Mouse (Mus musculus) megakaryocyte, adult 5-6 weeks (primary cell): ENCODE results near the gene Impg1. TPM values are rescaled to one million over a fixed set of nuclear protein-coding genes. Genes with fewer than 3 reads are reported as not detected.
"Not testable (repeated sequence)": the region's sequence is repeated elsewhere in the genome, so short reads cannot be mapped to it uniquely, and the experiment has no call there.

Source experiments
- ATAC-seq: 2 replicates; pipeline ENCODE4 v1.8.0; 2016; ENCODE audit warnings: mild to moderate bottlenecking, inconsistent platforms; ENCODE audit not compliant: poor library complexity, severe bottlenecking
- total RNA-seq, 2 experiments: library from RNA; stranded (forward) in 1 of 2; stranded (reverse) in 1 of 2; fragments of 153-499, 151-499 nt in 1 of 2; fragments of 221-1000, 200-1000 nt in 1 of 2; gene quantifications; 2 replicates each; pipeline versions ENCODE4 v1.2.3 to v1.2.4; 2015 to 2017

Impg1 gene
- total RNA-seq, 2 experiments from 2014 or later = 0.04 TPM; not detected in 1

DNA sequence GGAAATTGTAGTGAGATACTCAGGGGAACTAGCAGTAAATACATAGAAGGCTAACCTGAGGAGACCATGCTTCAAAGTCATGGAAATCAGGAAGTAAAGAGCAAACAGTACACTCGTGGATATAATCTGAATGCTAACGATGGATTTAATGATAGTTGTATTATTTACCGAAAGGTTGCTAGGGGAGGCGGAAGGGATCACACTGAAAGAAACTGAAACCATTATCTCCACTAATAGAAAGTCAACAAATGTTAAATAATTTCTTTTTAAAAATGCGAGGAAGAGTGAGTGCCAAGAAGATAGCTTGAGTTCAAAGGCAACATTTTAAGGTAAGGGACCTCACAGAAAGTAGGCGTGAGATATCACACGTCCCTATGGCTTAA, 114.0 kb downstream of the Impg1 start:
- ATAC-seq = no peak

DNA sequence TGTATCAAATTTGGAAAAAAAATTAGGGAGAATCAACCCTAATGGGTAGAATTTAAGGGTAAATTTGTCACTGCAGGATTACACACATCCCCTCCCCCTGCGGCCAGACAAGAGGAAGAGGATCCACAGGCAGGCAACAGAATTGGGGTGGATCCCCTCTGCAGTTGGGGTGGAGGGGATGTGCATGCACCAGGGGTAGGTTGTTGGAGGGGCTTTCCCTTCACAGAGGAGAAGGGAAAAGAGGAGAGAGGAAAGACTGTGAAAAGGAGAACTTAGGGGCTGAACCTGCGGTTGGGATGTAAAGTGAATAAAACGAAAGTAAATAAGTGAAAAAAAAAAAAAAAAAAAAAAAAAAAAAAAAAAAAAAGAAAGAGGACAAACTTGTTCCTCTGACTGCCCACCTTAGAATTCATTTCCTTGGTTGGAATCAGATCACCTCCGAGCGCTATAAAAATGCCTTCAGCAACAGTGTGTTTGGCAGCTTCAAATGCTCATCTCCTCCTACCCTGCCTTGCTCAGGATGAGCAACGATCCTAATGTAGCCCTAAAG, 120.8 kb downstream of the Impg1 start:
- ATAC-seq = peak; percentile 60

GRCm38 (mm10) chr9:80342520-80342919, 122.8 kb downstream of the Impg1 start:
- no peak for ATAC-seq

DNA sequence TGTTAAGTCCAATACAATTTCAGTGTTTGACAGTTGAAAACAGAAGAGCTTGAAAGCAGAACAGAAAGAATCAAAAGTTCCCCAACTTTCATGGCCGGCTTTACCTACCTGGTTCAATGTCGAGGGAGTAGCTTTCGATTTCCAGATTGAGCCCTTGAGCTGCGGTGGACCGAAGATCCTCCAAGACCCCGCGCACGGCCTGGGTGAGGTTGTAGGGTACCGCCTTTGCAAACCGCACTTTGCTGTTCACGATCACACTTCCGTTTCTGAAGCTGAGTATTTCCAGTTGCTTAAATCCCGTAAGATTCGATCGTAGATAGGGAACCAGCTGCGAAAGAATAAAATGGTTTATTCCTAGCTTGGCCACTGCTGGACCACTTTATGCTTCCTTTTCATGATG, 123.5 kb downstream of the Impg1 start:
- ATAC-seq = peak; percentile 39

DNA sequence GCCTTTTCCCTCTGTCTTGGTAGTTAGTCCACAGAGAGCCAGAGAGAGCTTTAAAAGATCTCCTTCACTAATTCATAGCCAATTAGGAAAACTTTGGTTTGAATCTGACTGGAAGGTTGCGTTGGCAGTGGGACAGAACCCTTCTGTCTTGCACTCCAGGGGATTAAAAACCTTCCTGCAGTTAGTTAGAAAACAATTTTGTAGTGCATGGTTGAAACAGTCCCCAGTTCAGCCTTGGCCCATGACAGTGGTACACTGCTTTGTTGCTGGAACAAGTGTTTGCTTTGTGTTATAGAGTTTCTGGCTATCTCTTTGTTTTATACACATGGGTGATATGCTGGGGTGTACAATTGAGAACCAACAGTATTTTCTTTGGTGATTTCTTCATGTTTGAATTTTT, 124.4 kb downstream of the Impg1 start:
- no peak for ATAC-seq

- ATAC-seq = no peak
Measured at GRCm38 (mm10) chr9:80338026-80338425, 127.3 kb downstream of the Impg1 start.

DNA sequence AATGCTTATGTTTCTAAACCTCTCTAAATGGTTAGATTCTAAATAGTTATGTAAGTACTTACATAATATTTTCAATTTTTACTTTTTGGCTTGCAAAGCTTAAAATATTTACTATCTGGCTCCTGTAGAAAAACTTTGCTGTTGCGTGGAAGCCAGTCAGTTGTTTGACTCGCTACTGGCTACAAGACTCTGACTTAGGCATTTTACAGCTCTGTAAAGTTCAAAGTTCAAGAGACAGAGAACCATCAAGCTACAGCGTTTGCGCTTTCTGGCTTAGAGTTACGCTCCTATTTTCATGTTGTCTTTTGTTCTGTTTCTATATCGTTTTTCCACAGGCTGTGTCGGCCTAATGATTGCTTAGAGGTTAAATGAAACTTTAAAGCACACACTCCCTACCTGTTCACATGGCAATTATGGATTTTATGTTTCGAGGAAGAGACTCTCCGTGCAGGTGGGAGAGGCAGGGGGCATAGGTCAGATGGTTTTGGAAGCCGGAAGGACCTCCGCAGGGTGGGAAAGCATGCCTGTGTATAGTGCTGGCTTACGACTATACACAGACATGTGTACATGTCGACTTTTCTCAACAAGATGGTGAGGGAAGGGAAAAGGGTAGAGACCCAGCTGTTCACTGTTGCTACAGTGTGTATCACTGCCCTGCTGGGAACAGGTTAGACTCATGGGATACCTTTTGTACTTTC, 129.5 kb downstream of the Impg1 start:
- ATAC-seq = no peak

- ATAC-seq = no peak
Measured at GRCm38 (mm10) chr9:80333998-80334605, 131.2 kb downstream of the Impg1 start.

- no peak for ATAC-seq
Measured at GRCm38 (mm10) chr9:80333466-80333865, 131.8 kb downstream of the Impg1 start.

GRCm38 (mm10) chr9:80332153-80332552, 133.1 kb downstream of the Impg1 start:
- peak; percentile 74 for ATAC-seq

DNA sequence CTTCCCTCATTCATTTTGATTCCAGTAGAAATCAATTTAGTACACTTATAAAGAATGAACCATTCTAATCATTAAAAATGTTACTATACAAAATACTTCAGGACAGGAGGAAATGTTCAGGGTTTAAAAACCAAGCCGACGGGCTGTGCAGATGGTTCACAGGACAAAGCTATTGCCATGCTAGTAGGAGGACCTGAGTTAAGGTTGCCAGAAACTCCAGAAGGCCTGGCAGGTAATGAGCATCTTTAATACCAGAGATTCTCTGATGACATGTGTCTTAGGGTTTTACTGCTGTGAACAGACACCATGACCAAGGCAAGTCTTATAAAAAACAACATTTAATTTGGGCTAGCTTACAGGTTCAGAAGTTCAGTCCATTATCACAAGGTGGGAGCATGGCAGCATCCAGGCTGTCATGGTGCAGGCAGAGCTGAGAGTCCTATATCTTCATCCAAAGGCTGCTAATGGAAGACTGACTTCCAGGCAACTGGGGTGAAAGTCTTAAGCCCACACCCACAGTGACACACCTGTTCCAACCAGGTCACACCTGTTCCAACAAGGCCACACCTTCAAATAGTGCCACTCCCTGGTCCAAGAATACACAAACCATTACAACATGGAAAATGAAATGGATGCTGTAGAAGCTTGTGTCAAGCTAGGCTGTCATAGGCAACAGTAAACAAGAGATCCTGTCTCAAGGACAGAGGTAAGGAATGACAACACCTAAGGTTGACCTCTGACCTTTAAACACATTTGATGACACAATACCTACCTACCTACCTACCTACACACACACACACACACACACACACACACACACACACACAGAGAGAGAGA, 144.0 kb downstream of the Impg1 start:
- not testable (repeated sequence) for ATAC-seq

- peak; percentile 82 for ATAC-seq
Measured at GRCm38 (mm10) chr9:80318027-80318426, 147.3 kb downstream of the Impg1 start.

DNA sequence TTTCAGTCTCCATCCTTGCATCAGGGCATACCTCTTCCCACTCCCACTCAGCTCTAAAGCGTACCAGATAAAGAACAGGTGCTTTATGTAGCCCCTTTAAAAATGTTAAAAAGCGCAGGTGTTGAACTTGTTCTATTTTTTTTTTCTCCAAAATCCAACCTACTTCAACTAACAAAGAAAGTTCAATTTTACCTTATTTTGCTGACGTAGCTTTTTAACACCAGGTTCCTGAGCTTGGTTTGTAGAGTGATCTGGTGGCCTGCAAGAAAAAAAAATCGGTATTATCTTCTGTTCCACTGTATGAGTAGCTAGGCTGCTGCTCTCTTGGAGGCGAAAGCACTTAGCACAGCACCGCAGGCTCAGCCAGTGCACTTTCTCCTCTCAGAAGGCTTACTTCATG, 149.4 kb downstream of the Impg1 start:
- no peak for ATAC-seq

DNA sequence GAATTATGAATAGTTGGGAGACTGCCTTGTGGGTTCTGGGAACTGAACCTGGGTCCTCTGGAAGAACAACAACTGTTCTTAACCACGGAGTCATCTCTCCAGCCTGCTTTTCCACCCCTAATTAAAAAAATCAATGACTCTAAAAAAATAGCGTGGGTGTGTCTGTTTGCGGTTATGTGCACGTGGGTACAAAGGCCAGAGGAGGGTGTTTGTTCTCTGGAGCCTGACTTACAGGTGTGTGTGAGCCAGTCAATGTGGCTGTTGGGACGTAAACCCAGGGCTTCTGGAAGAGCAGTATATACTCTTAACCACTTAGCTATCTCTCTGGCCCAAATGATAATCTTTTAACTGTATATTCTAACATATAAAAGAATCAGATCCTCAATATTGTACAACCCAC, 151.7 kb downstream of the Impg1 start:
- ATAC-seq = no peak

DNA sequence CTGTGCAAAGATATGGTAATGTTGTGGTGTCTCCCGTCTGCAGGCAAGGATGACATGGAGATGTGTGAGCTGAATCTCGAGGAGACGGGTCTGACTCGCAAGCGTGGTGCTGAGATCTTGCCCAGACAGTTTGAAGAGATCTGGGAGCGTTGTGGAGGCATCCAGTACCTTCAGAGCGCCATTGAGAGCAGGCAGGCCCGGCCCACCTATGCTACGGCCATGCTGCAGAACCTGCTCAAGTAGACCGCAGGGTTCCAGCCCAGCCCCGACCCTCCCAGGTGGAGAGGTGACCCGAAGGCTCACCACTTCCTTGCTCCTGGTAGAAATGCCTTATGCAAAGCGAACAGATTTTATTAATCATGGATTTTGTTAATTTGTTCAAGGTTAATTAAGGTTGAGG, 157.7 kb downstream of the Impg1 start:
- ATAC-seq = no peak

DNA sequence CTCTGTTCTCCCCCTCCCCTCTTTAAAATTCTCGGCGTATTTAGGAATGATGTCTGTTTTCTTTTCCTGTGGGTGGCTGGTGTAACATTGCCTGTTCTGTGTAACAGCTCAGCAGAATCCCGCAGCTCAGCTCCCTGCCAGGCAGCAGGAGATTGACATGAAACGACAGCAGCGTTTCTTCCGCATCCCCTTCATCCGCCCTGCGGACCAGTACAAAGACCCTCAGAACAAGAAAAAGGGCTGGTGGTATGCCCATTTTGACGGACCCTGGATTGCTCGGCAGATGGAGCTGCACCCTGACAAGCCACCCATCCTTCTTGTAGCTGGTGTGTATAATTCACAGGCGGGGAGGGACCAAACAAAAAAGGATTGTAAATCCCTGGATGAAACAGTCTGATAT, 158.4 kb downstream of the Impg1 start:
- no peak for ATAC-seq

- no peak for ATAC-seq
Measured at GRCm38 (mm10) chr9:80306390-80306789, 158.9 kb downstream of the Impg1 start.

DNA sequence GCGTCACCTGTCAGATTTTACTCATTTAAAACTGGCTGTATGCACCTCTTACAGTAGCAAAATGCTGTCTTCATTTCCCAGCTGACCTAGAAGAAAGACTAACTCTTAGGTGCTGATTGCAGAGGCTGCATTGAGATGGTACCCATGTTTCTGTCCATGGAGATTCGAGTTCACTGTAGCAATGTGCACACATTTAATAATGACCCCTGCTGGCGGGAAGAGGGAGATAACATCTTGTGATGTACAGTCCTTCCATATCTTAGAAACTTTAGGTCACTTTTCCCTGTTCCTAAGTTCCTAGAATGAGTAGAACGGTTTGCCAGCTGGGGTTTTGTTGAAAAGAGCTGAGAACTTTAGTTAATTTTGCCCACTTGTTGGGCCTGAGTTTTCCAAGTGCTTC, 161.8 kb downstream of the Impg1 start:
- no peak for ATAC-seq

GRCm38 (mm10) chr9:80299031-80299430, 166.2 kb downstream of the Impg1 start:
- no peak for ATAC-seq

DNA sequence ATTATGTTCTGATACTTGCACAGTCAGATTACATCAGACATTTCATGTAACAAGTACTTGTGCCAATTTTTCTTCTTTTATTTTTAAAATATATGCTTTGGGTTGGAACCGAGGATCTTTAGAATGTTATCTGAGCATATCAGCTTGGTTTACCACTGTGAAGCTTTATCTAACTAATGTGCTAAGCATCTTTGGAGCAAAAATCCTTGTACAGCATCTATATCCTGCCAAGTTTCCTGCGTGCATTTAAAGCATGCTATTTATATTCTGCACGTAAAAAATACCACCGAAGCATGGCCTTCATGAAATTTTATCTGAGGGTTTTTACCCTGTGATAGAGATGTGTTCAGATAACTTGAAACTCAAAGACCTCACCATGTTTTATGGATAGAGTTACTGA, 169.2 kb downstream of the Impg1 start:
- ATAC-seq = no peak

GRCm38 (mm10) chr9:80293056-80293584, 172.2 kb downstream of the Impg1 start:
- peak; percentile 47 for ATAC-seq
